Mouse (Mus musculus) telencephalon, adult 2 months (tissue): ENCODE measurements at regions not wholly inside any gene's neighbourhood (a gene's known extent, or its start where the extent isn't known, plus 50 kb on each side); places are given as distances from the start of the nearest gene placed in this dataset.

Experiments used
- DNase-seq: peaks from one replicate; pipeline ENCODE4 v3.0.0-alpha.2; 2011; ENCODE audit warnings: low read depth, low spot score

DNA sequence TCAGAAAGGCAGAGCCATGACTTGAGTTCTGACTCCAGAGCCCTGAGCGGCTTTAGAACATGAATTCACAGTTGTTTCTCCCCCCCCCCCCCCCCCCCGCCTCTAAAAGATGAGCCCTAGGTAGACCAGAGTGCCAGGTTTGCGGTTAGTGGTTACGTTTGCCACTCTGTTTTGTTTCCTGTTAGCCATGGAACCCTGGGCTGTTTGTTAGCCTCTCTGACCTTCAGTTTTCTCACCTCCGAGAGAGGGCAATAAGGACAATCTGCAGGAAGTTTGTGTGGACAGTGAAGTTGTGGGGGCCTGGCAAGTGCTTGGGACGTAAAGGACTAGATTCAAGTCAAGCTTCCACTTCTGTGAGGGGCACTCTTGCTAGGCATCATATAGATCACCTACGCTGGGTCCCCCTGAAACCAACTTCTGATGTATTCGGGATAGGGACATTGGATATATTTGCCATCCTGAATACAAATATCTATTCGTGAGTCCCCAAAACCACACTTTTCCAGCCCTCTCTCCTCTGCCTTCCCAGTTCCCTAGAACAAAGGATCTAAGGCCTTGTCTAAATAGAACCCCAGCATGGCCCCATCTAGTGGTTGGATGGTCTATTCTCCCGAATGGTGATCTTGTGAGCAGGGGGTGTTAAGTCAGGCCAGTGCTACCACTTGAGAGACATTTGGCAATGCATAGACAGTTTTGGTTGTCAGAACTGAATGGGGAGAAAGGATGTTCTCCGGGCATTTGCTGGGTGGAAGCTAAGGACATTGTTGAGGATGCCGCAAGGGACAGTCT lies 145.4 kb upstream of the Tle3 start:
- no peak for DNase-seq

DNA sequence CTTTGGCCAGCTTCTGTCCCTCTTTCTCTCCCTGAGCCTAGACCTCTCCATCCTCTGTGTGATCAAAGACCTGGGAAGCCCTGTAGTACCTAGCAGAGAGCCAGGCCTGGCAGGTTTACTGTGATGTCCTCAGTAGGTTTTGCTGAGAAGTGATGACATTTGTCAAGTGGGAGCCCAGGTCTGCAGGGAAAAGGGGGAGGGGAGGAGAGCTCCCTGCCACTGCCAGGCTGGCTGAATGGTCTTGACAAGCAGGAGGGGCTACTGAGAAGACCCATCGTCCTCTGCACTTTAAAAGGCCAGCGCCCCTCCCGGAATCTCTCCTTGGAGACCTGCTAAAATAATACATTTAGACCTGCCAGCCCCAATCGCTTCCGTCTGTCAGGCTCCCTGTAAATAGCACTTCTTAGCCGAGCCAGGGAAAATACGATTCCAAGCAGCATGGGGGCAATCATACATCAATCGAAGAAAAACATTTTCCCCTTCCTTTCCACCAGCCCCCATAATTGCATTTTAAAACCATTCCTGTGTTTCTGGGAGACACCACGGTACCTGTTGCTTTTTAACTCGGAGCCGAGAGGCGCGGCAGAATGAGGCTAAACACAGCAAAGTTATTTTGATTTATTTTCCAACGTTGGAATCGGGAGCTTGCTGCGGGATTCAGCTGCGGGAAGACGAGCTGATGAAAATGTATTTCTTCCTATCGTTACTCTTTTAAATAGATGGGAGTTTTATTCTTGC lies 144.5 kb upstream of the Tle3 start:
- DNase-seq = no peak

DNA sequence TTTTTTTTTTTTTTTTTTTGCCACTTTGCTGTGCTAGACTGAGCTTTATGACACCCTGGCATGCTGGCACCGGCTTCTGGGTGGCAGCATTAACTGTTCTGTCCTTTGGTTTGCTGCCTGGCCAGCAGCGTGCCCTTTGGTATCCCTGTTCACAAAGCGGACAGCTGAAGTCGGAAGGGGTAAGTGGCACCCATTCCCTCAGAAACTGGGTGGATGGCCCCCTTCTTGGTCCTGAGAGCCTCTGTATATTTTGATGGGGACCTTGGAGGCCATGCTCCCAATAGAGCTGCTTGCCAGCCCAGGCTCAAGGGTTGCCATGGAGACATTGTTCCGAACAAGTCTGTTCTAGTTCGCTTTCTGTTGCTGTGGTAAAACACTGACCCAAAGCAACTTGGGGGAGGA lies 143.9 kb upstream of the Tle3 start:
- DNase-seq = no peak

DNA sequence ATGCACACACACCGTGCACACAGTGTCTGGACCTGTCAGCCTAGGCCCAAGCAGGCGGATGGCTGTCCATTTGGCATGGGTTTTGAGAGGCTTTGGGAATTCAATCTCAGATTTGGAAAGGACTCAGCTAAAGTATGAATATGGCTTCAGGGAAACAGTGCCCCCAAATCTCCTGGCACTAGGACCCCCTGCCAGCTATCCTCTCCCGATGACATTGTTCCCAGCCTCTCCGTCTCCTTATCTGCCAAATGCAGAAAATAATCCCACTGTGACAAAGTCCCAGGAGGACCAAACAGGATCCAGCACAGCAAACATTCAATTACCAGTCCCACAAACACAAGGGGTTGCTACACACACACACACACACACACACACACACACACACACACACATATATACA lies 141.9 kb upstream of the Tle3 start:
- DNase-seq = no peak

- no peak for DNase-seq
These were observed 139.5 kb upstream of the Tle3 start for GRCm38 (mm10) chr9:61232630-61233029.

- no peak for DNase-seq
These were observed 138.9 kb upstream of the Tle3 start for GRCm38 (mm10) chr9:61233251-61233650.

DNA sequence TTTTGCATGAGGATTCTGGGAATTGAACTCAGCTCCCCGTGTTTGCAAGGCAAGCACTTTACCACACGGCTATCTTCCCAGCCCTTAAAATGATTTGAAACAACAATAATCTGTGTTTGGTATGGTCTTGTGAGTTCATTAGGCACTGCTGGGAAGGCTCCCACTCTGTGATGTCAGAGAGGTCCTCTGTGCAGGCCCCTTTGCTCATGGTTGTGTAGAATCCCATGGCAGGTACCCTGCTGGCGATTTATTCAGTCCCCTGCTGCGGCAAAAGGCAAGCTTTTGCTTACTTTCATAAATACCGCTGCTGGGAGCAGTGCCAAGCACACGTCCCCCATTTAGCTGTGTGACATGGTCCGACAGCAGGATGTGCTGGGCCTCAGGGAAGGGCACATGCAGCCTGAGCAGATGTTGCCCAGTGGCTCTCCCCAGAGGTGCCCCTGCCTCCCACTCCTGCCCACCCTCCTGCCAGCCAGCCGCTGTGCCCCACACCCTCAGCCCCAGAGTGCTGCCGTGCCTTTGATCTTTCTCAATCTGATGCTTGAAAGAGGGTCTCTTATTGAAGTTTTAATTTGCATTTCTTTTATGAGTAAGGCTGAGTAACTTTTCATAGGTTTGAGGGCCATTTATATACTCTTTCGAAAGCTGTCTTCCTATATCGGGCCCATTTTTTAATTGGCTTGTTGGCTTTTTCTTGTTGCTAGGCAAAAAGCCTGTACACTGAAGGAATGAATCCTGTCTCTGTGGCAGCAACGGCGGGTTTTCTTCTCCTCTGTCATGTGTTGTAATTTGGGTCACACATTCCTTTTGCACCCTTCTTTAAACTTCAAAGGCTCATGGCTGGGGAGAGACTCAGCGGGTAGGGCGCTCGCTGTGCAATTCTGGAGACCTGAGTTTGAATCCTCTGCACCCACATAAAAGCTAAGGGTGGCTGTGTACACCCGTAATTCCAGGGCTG lies 136.2 kb upstream of the Tle3 start:
- DNase-seq = no peak

- no peak for DNase-seq
These were observed 133.4 kb upstream of the Tle3 start for GRCm38 (mm10) chr9:61238687-61239250.

- DNase-seq = no peak
These were observed 132.8 kb upstream of the Tle3 start for GRCm38 (mm10) chr9:61239328-61239727.

DNA sequence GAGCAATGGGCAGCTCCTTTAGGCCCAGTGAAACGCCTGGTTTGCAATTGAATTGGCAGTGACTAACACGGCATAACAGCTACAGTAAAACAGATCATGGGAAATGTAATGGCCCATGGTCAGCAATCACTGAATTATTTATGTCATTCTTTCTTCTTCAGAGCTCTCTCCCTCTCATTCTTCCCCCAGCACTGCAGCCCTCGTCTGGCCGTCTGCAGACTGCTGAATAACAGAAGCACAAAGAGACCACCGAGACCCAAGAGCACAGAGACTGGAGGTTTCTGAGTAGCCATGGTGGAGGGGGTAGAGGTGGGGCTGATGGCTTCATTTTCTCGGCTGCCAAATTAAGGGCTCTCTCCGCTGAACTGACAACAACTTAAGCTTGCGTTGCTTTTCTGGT lies 130.7 kb upstream of the Tle3 start:
- DNase-seq = no peak

GRCm38 (mm10) chr9:61242167-61242860 lies 129.9 kb upstream of the Tle3 start:
- no peak for DNase-seq

DNA sequence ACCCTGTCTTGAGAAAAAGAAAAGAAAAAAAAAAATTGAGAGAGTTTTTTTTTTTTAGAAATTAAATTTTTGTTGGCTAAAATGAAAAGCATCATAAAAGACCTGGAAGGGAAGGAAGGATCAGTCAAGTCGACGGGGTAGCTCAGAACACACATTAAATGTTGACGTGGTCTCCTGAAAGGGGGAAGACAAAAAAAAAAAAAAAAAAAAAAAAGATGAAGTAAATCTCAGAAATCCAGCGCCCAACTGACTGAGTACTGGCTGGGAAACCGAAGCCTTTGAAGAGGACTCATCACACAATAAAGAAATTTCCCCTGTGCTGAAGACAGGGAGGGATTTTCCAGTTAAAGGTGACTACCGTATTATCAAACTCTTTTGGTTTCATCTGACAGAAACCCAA lies 128.9 kb upstream of the Tle3 start:
- no peak for DNase-seq

DNA sequence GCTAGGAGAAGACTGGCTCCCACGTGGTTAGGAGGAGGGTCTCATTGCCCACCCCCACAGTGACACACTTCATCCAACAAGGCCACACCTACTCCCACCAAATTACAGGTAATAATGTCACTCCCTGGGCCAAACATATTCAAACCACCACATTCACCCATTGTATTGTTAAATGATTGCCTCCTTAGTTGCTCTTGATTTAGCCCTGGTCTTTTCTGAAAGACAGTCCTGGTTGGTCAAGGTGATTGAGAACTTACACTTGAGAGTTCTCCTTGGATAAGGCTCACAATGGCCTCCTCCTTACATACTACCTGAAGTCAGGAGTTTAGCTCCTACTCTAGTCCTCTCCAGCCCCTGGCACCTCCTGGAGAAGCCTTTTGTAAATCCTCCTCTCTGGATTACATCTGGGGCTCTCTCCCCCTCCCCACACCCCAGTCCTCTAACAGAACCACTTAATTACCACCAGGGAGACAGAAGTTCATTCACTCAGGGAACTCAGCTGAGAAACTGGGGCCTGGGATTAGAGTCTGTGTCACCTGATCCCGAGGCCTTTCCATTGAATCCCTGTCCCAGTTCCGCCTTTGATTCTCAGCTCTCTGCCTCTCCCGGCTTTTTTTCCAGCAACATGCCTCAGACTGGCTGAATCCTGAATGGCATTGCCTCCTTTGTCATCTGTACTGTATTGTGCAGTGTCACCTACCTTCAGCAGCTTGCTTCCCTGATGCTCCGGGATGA lies 122.3 kb upstream of the Tle3 start:
- DNase-seq = no peak

DNA sequence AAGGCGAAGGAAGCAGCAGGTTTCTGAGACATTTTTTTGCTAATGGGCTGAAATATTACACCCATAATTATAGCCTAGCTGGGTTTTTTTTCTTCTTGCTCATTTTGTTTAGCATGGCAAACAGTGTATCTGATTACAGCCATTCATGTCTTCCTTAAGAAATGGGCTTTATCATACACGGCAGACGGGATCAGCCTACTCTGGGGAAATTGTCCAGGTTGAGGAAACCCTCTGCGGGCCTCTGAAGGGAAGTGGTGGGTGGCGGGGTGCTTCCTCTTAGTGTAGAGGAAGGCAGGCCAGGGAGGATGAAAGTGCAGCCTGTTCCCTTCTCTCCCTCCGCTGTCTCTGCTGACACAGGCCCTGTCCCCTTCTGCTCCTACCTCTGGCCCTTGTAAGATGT lies 120.6 kb upstream of the Tle3 start:
- DNase-seq = no peak

- DNase-seq = no peak
These were observed 118.4 kb upstream of the Tle3 start for GRCm38 (mm10) chr9:61253761-61254160.

GRCm38 (mm10) chr9:61257488-61257887 lies 114.7 kb upstream of the Tle3 start:
- no peak for DNase-seq

- no peak for DNase-seq
These were observed 114.1 kb upstream of the Tle3 start for GRCm38 (mm10) chr9:61258100-61258499.

- DNase-seq = no peak
These were observed 112.6 kb upstream of the Tle3 start for GRCm38 (mm10) chr9:61259421-61260174.

GRCm38 (mm10) chr9:61261263-61261662 lies 110.9 kb upstream of the Tle3 start:
- DNase-seq = no peak
